Mouse (Mus musculus) heart, postnatal 0 days (tissue): ENCODE results near the gene Upf3b.
"Not testable (repeated sequence)": the region's sequence is repeated elsewhere in the genome, so short reads cannot be mapped to it uniquely, and the experiment has no call there.

ENCODE experiments used
- CTCF ChIP-seq: IDR thresholded peaks from 2 replicates; pipeline ENCODE4 v1.5.1; 2016; ENCODE audit warnings: antibody characterized with exemption, control low read depth, low read depth
- EP300 ChIP-seq: IDR thresholded peaks from 2 replicates; pipeline ENCODE4 v1.6.1; 2016; ENCODE audit warnings: antibody characterized with exemption, low read depth

DNA sequence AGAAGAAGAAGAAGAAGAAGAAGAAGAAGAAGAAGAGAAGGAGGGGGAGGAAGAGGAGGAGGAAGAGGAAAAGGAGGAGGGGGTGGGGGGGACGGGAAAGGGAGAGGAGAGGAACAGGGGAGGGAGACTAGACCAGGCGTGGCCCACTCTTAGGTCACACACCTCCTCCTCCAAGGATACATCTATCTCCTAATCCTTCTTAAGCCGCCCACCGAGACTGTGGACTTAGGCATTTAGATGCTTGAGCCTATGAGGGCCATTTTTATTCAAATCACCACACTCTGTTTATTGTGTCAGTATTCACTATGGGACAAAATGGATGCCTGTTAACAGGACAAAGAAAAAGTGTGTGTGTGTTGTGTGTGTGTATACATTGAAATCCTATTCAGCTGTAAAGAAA, 34.4 kb upstream of the Upf3b start:
- TF ChIP-seq EP300, CTCF: not testable (repeated sequence)
